Mouse (Mus musculus) liver, adult 2 months (tissue): Measurements from ENCODE around the gene Iltifb.
"Not testable (repeated sequence)": the region's sequence is repeated elsewhere in the genome, so short reads cannot be mapped to it uniquely, and the experiment has no call there.

Experiments used
- CTCF ChIP-seq: fragments of 200-500 bp; IDR thresholded peaks from 2 replicates; pipeline ENCODE4 v1.5.1; 2011; ENCODE audit warnings: low read depth, low read length, control low read depth
- POLR2A ChIP-seq: fragments of 200-500 bp; IDR thresholded peaks from 2 replicates; pipeline ENCODE4 v1.6.1; 2011; ENCODE audit warnings: low read length, control low read depth; ENCODE audit not compliant: insufficient read depth; ENCODE audit errors: extremely low read depth

DNA sequence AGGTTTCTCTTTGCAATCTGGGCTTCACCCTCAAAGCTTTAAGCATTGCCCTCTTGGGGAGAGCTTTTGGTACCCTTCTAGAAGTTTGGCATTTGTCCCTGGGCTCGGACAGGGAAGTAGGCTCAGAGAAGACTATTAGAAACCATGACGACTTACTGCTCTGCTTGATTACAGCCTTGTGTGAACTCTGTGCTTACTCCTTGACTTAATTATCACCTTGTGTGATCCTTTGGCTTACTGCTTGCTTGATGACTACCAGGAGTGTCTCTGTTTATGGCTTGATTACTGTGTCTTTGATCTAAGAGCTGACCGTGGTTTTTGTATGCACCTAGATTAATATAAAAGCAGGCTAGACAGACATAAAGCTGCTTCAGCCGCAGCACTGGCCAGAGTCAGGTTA is 16.8 kb downstream of the Iltifb start:
- not testable (repeated sequence) for TF ChIP-seq CTCF, POLR2A
